Mouse (Mus musculus) neural tube, embryonic 14.5 days (tissue): ENCODE measurements around the gene Akap6. TPM values are rescaled to one million over a fixed set of nuclear protein-coding genes. Genes with fewer than 3 reads are reported as not detected.

Experiments
- ATAC-seq: fragments of 200-750 bp; cut with Nextera tagmentation; 2 replicates; pipeline ENCODE4 v1.8.0; 2017; ENCODE audit warnings: low read depth, mild to moderate bottlenecking, moderate TSS enrichment, moderate library complexity
- H3K27ac ChIP-seq: fragments of 300-500 bp; sonication (generic); 2 replicates; pipeline ENCODE4 v1.5.1; 2014; ENCODE audit warnings: low read depth, mild to moderate bottlenecking, control low read depth, low read length, moderate library complexity, mixed read lengths
- H3K27me3 ChIP-seq: fragments of 300-500 bp; sonication (generic); 2 replicates; pipeline ENCODE4 v1.6.1; 2014; ENCODE audit warnings: low read length; ENCODE audit not compliant: control insufficient read depth, insufficient read depth
- H3K36me3 ChIP-seq: fragments of 300-500 bp; sonication (generic); 2 replicates; pipeline ENCODE4 v1.6.1; 2014; ENCODE audit warnings: low read length, mixed read lengths; ENCODE audit not compliant: control insufficient read depth, insufficient read depth
- H3K4me1 ChIP-seq: fragments of 300-500 bp; sonication (generic); 2 replicates; pipeline ENCODE4 v1.6.1; 2014; ENCODE audit warnings: low read length; ENCODE audit not compliant: control insufficient read depth, insufficient read depth
- H3K4me2 ChIP-seq: fragments of 300-500 bp; sonication (generic); 2 replicates; pipeline ENCODE4 v1.6.1; 2014; ENCODE audit warnings: mild to moderate bottlenecking, low read depth, low read length, control low read depth
- H3K4me3 ChIP-seq: fragments of 300-500 bp; sonication (generic); 2 replicates; pipeline ENCODE4 v1.5.1; 2014; ENCODE audit warnings: low read depth, low read length, control low read depth, mixed read lengths
- H3K9ac ChIP-seq: fragments of 300-500 bp; sonication (generic); replicated peaks from 2 replicates; pipeline ENCODE4 v1.6.1; 2014; ENCODE audit warnings: low read depth, mild to moderate bottlenecking, control low read depth, low read length, mixed read lengths
- H3K9me3 ChIP-seq: fragments of 300-500 bp; sonication (generic); 2 replicates; pipeline ENCODE4 v1.6.1; 2016; ENCODE audit warnings: low read length; ENCODE audit not compliant: control insufficient read depth
- WGBS: fragments of 180-500 bp; shearing (Covaris S2); extraction: QIAGEN DNeasy Blood & Tissue Kit; methylation state at CpG from one replicate; pipeline ENCODE4 v1.1.7; 2014; 5-methylcytosine and 5-hydroxymethylcytosine counted together
- polyA plus RNA-seq: library from polyadenylated mRNA; unstranded; fragments of >200 nt; fragmentation: Nextera tagmentation; extraction: Ambion mirVana; gene quantifications from 2 replicates; pipeline ENCODE4 v1.2.1, GENCODE M21; 2014

Akap6 gene
- polyA plus RNA-seq, 1 experiment from 2014 or later = 44.0 TPM

- no peak for ATAC-seq
- H3K4me3 ChIP-seq = no peak overlapping the region
- WGBS = 85% methylated on average over 11 of the region's 11 CpGs
Measured at GRCm38 (mm10) chr12:53147696-53148095, 448.5 kb downstream of the Akap6 start.

GRCm38 (mm10) chr12:53168189-53169003 lies 469.2 kb downstream of the Akap6 start:
- no peak overlapping the region for H3K4me3 ChIP-seq
- H3K36me3 ChIP-seq = no peaks in the 10 kb centered on the region
- no peaks in the 10 kb centered on the region for H3K4me1 ChIP-seq
- no peak overlapping the region for H3K4me2 ChIP-seq
- H3K27me3 ChIP-seq = no peaks in the 10 kb centered on the region
- 90% methylated on average over 8 of the region's 8 CpGs for WGBS
- H3K9me3 ChIP-seq = no peaks in the 10 kb centered on the region
- H3K27ac ChIP-seq = no peak overlapping the region
- ATAC-seq = no peak
- H3K9ac ChIP-seq = no peak overlapping the region

More at GRCm38 (mm10) chr12:53147696-53148095, 448.5 kb downstream of the Akap6 start:
- H3K27ac ChIP-seq = no peak overlapping the region
- H3K9me3 ChIP-seq = no peaks in the 10 kb centered on the region
- H3K4me1 ChIP-seq = 0 out of 2 replicates have a peak, but pooled peaks cover 2% of the 10 kb centered on the region
- no peaks in the 10 kb centered on the region for H3K27me3 ChIP-seq
- no peak overlapping the region for H3K4me2 ChIP-seq
- peaks cover 4% of the 10 kb centered on the region; the same call in 1 of the 2 replicates for H3K36me3 ChIP-seq
- no peak overlapping the region for H3K9ac ChIP-seq

GRCm38 (mm10) chr12:53191435-53191834 lies 492.3 kb downstream of the Akap6 start:
- no peak overlapping the region for H3K9ac ChIP-seq
- no peak overlapping the region for H3K4me3 ChIP-seq
- WGBS = 87% methylated on average over 7 of the region's 7 CpGs
- no peaks in the 10 kb centered on the region for H3K9me3 ChIP-seq
- H3K27me3 ChIP-seq = no peaks in the 10 kb centered on the region
- ATAC-seq = no peak
- H3K4me1 ChIP-seq = no peaks in the 10 kb centered on the region
- H3K4me2 ChIP-seq = no peak overlapping the region
- no peak overlapping the region for H3K27ac ChIP-seq
- H3K36me3 ChIP-seq = no peaks in the 10 kb centered on the region

- Histone ChIP-seq H3K4me1 (no peaks in the 10 kb centered on the region), H3K27ac (no peak overlapping the region), H3K4me3 (no peak overlapping the region), H3K36me3 (no peaks in the 10 kb centered on the region), H3K27me3 (no peaks in the 10 kb centered on the region), H3K9me3 (no peaks in the 10 kb centered on the region), H3K9ac (no peak overlapping the region), H3K4me2 (no peak overlapping the region)
- WGBS = 60% methylated on average over 5 of the region's 5 CpGs
- ATAC-seq = no peak
Measured at GRCm38 (mm10) chr12:53193664-53194063, 494.5 kb downstream of the Akap6 start.

Other genes starting within 250 kb of the Akap6 start
- 39.0 and 50.3 TPM in 2 replicates for gene Arhgap5, start 195.4 kb upstream of the Akap6 start, polyA plus RNA-seq